Mouse (Mus musculus) neural tube, embryonic 11.5 days (tissue): ENCODE measurements around the gene Fermt3. TPM values are rescaled to one million over a fixed set of nuclear protein-coding genes. Genes with fewer than 3 reads are reported as not detected.

Source experiments
- ATAC-seq: fragments of 200-750 bp; cut with Nextera tagmentation; 2 replicates; pipeline ENCODE4 v1.8.0; 2017; ENCODE audit warnings: moderate number of reproducible peaks, mild to moderate bottlenecking, moderate TSS enrichment, moderate library complexity; ENCODE audit not compliant: insufficient read depth, low FRiP score, low TSS enrichment
- DNase-seq: peaks from one replicate; pipeline ENCODE4 v3.0.0-alpha.2; 2015; ENCODE audit warnings: low spot score
- H3K27ac ChIP-seq: fragments of 300-500 bp; sonication (generic); 2 replicates; pipeline ENCODE4 v1.5.1; 2014; ENCODE audit warnings: low read depth, mild to moderate bottlenecking, low read length
- H3K27me3 ChIP-seq: fragments of 300-500 bp; sonication (generic); 2 replicates; pipeline ENCODE4 v1.6.1; 2014; ENCODE audit warnings: mild to moderate bottlenecking, low read length, mixed read lengths; ENCODE audit not compliant: control insufficient read depth, insufficient read depth
- H3K36me3 ChIP-seq: fragments of 300-500 bp; sonication (generic); 2 replicates; pipeline ENCODE4 v1.6.1; 2014; ENCODE audit warnings: mild to moderate bottlenecking, low read length, moderate library complexity, mixed read lengths; ENCODE audit not compliant: control insufficient read depth, insufficient read depth
- H3K4me1 ChIP-seq: fragments of 300-500 bp; sonication (generic); 2 replicates; pipeline ENCODE4 v1.6.1; 2014; ENCODE audit warnings: low read length, mixed read lengths; ENCODE audit not compliant: control insufficient read depth, insufficient read depth
- H3K4me2 ChIP-seq: fragments of 300-500 bp; sonication (generic); 2 replicates; pipeline ENCODE4 v1.6.1; 2014; ENCODE audit warnings: low read depth, mild to moderate bottlenecking, moderate library complexity
- H3K4me3 ChIP-seq: fragments of 300-500 bp; sonication (generic); 2 replicates; pipeline ENCODE4 v1.5.1; 2014; ENCODE audit warnings: low read depth, low read length
- H3K9ac ChIP-seq: fragments of 300-500 bp; sonication (generic); 2 replicates; pipeline ENCODE4 v1.6.1; 2014; ENCODE audit warnings: mild to moderate bottlenecking, low read length
- H3K9me3 ChIP-seq: fragments of 300-500 bp; sonication (generic); 2 replicates; pipeline ENCODE4 v1.6.1; 2016; ENCODE audit warnings: low read length; ENCODE audit not compliant: control insufficient read depth
- WGBS: fragments of 180-500 bp; shearing (Covaris S2); extraction: QIAGEN DNeasy Blood & Tissue Kit; methylation state at CpG from one replicate; pipeline ENCODE4 v1.1.7; 2014; 5-methylcytosine and 5-hydroxymethylcytosine counted together
- polyA plus RNA-seq: library from polyadenylated mRNA; unstranded; fragments of >200 nt; fragmentation: Nextera tagmentation; extraction: Ambion mirVana; gene quantifications from 2 replicates; pipeline ENCODE4 v1.2.1, GENCODE M21; 2014

Fermt3 gene
- polyA plus RNA-seq: 8.8 and 9.5 TPM in 2 replicates

- DNase-seq: no peak
- H3K4me3 ChIP-seq: no peak within 1 kb of the TSS
- ATAC-seq: no peak
- 91% methylated on average over 5 of the region's 5 CpGs for WGBS
- no peak within 1 kb of the TSS for H3K9ac ChIP-seq
- 0 out of 2 replicates have a peak within 1 kb of the TSS, but pooled peaks have one; percentile 2 for H3K4me2 ChIP-seq
- H3K27me3 ChIP-seq: no peaks in the 10 kb centered on the region
- peaks cover 33% of the 10 kb centered on the region for H3K36me3 ChIP-seq
- no peaks in the 10 kb centered on the region for H3K4me1 ChIP-seq
- no peak within 1 kb of the TSS for H3K27ac ChIP-seq
- no peaks in the 10 kb centered on the region for H3K9me3 ChIP-seq
Measured at GRCm38 (mm10) chr19:7019191-7019590, at the start of gene Fermt3. Gene Fermt3 (minus strand): TSS chr19:7019469.

- ATAC-seq (peak; percentile 49), DNase-seq (peak; percentile 86)
- WGBS: 3% methylated on average over 14 of the region's 14 CpGs
- Histone ChIP-seq H3K4me1 (peaks cover 48% of the 10 kb centered on the region), H3K36me3 (no peaks in the 10 kb centered on the region), H3K9me3 (no peaks in the 10 kb centered on the region), H3K4me2 (peak overlapping the region; percentile 10; the same call in 1 of the 2 replicates), H3K27ac (no peak overlapping the region), H3K4me3 (no peak overlapping the region), H3K9ac (no peak overlapping the region), H3K27me3 (peaks cover 35% of the 10 kb centered on the region)
Measured at GRCm38 (mm10) chr19:7068136-7068535, 48.9 kb upstream of the Fermt3 start.

- WGBS: 48% methylated on average over 20 of the region's 20 CpGs
- Histone ChIP-seq H3K27ac (no peak overlapping the region), H3K36me3 (no peaks in the 10 kb centered on the region), H3K9me3 (no peaks in the 10 kb centered on the region), H3K4me1 (peaks cover 48% of the 10 kb centered on the region), H3K27me3 (peaks cover 28% of the 10 kb centered on the region), H3K9ac (no peak overlapping the region), H3K4me3 (no peak overlapping the region), H3K4me2 (peak overlapping the region; percentile 10; the same call in 1 of the 2 replicates)
- DNase-seq (no peak), ATAC-seq (0 out of 2 replicates have a peak, but pooled peaks have one; percentile 0)
Measured at GRCm38 (mm10) chr19:7067344-7068050, 48.2 kb upstream of the Fermt3 start.

GRCm38 (mm10) chr19:7066828-7067342 lies 47.6 kb upstream of the Fermt3 start:
- 36% methylated on average over 8 of the region's 8 CpGs for WGBS
- H3K4me2 ChIP-seq: no peak overlapping the region
- peaks cover 48% of the 10 kb centered on the region for H3K4me1 ChIP-seq
- peak overlapping the region; percentile 8; the same call in 1 of the 2 replicates for H3K9ac ChIP-seq
- DNase-seq (no peak), ATAC-seq (no peak)
- no peaks in the 10 kb centered on the region for H3K36me3 ChIP-seq
- H3K9me3 ChIP-seq: no peaks in the 10 kb centered on the region
- no peak overlapping the region for H3K27ac ChIP-seq
- no peak overlapping the region for H3K4me3 ChIP-seq
- peaks cover 22% of the 10 kb centered on the region for H3K27me3 ChIP-seq

- peak overlapping the region; percentile 8; the same call in 1 of the 2 replicates for H3K9ac ChIP-seq
- no peaks in the 10 kb centered on the region for H3K36me3 ChIP-seq
- peaks cover 48% of the 10 kb centered on the region for H3K4me1 ChIP-seq
- H3K4me2 ChIP-seq: no peak overlapping the region
- H3K9me3 ChIP-seq: no peaks in the 10 kb centered on the region
- ATAC-seq: no peak
- peak; percentile 67 for DNase-seq
- H3K27me3 ChIP-seq: peaks cover 20% of the 10 kb centered on the region
- H3K27ac ChIP-seq: no peak overlapping the region
- 33% methylated on average over 15 of the region's 15 CpGs for WGBS
- H3K4me3 ChIP-seq: no peak overlapping the region
Measured at GRCm38 (mm10) chr19:7066034-7066827, 47.0 kb upstream of the Fermt3 start.

- no peak overlapping the region for H3K27ac ChIP-seq
- H3K27me3 ChIP-seq: peaks cover 15% of the 10 kb centered on the region
- no peak overlapping the region for H3K4me3 ChIP-seq
- WGBS: 2% methylated on average over 3 of the region's 3 CpGs
- no peaks in the 10 kb centered on the region for H3K36me3 ChIP-seq
- peaks cover 41% of the 10 kb centered on the region for H3K4me1 ChIP-seq
- ATAC-seq: peak; percentile 54; the same call in 1 of the 2 replicates
- no peak overlapping the region for H3K4me2 ChIP-seq
- H3K9ac ChIP-seq: no peak overlapping the region
- DNase-seq: peak; percentile 89
- H3K9me3 ChIP-seq: no peaks in the 10 kb centered on the region
Measured at GRCm38 (mm10) chr19:7064571-7064970, 45.3 kb upstream of the Fermt3 start.

GRCm38 (mm10) chr19:7062916-7063315 lies 43.6 kb upstream of the Fermt3 start:
- 93% methylated on average over 8 of the region's 8 CpGs for WGBS
- no peak overlapping the region for H3K27ac ChIP-seq
- peaks cover 21% of the 10 kb centered on the region for H3K27me3 ChIP-seq
- peaks cover 24% of the 10 kb centered on the region for H3K4me1 ChIP-seq
- H3K9ac ChIP-seq: no peak overlapping the region
- ATAC-seq: no peak
- no peaks in the 10 kb centered on the region for H3K36me3 ChIP-seq
- H3K4me2 ChIP-seq: no peak overlapping the region
- no peak for DNase-seq
- no peak overlapping the region for H3K4me3 ChIP-seq
- no peaks in the 10 kb centered on the region for H3K9me3 ChIP-seq

- Histone ChIP-seq H3K4me3 (no peak overlapping the region), H3K9ac (no peak overlapping the region), H3K36me3 (no peaks in the 10 kb centered on the region), H3K27ac (no peak overlapping the region), H3K4me2 (no peak overlapping the region), H3K4me1 (peaks cover 23% of the 10 kb centered on the region), H3K27me3 (peaks cover 19% of the 10 kb centered on the region), H3K9me3 (no peaks in the 10 kb centered on the region)
- DNase-seq: no peak
- ATAC-seq: no peak
- 89% methylated on average over 5 of the region's 5 CpGs for WGBS
Measured at GRCm38 (mm10) chr19:7062110-7062509, 42.8 kb upstream of the Fermt3 start.
